Mouse (Mus musculus): Measurements from ENCODE around the gene Terf2. TPM values are rescaled to one million over a fixed set of nuclear protein-coding genes. Genes with fewer than 3 reads are reported as not detected.

Gene Terf2
- polyA plus RNA-seq, 1 experiment from 2014 or later, result 10.2 TPM

- Histone ChIP-seq H3K4me1 (ENCODE audit: control insufficient read depth, insufficient read depth, low read length) (no peaks in the 10 kb centered on the region), H3K9me3 (replicated peaks; ENCODE audit: control insufficient read depth, low read length) (no peaks in the 10 kb centered on the region), H3K9ac (ENCODE audit: low read length) (no peak overlapping the region), H3K4me2 (ENCODE audit: low read depth, low read length) (no peak overlapping the region), H3K4me3 (ENCODE audit: low read length) (no peak overlapping the region), H3K27me3 (ENCODE audit: control insufficient read depth, insufficient read depth, low read length) (no peaks in the 10 kb centered on the region), H3K36me3 (ENCODE audit: control insufficient read depth, insufficient read depth) (peaks cover 42% of the 10 kb centered on the region), H3K27ac (ENCODE audit: low read length) (no peak overlapping the region)
- ATAC-seq (replicated peaks; ENCODE audit: extremely low read depth, insufficient read depth, low FRiP score), result no peak
- 96% methylated on average over 17 of the region's 17 CpGs for WGBS
Observed at GRCm38 (mm10) chr8:107085358-107085757, 11.0 kb downstream of the Terf2 start.

GRCm38 (mm10) chr8:107076239-107076888 lies 20.0 kb downstream of the Terf2 start:
- no peak for ATAC-seq (replicated peaks; ENCODE audit: extremely low read depth, insufficient read depth, low FRiP score)
- Histone ChIP-seq H3K27me3 (ENCODE audit: control insufficient read depth, insufficient read depth, low read length) (no peaks in the 10 kb centered on the region), H3K9ac (ENCODE audit: low read length) (no peak overlapping the region), H3K9me3 (replicated peaks; ENCODE audit: control insufficient read depth, low read length) (no peaks in the 10 kb centered on the region), H3K36me3 (ENCODE audit: control insufficient read depth, insufficient read depth) (peaks cover 31% of the 10 kb centered on the region), H3K4me2 (ENCODE audit: low read depth, low read length) (no peak overlapping the region), H3K4me1 (ENCODE audit: control insufficient read depth, insufficient read depth, low read length) (no peaks in the 10 kb centered on the region), H3K27ac (ENCODE audit: low read length) (no peak overlapping the region), H3K4me3 (ENCODE audit: low read length) (no peak overlapping the region)
- WGBS, result 80% methylated on average over 7 of the region's 7 CpGs

- 84% methylated on average over 1 of the region's 1 CpGs for WGBS
- Histone ChIP-seq H3K4me3 (ENCODE audit: low read length) (no peak overlapping the region), H3K4me1 (ENCODE audit: control insufficient read depth, insufficient read depth, low read length) (no peaks in the 10 kb centered on the region), H3K9ac (ENCODE audit: low read length) (no peak overlapping the region), H3K27ac (ENCODE audit: low read length) (no peak overlapping the region), H3K27me3 (ENCODE audit: control insufficient read depth, insufficient read depth, low read length) (no peaks in the 10 kb centered on the region), H3K36me3 (ENCODE audit: control insufficient read depth, insufficient read depth) (peaks cover 40% of the 10 kb centered on the region), H3K4me2 (ENCODE audit: low read depth, low read length) (no peak overlapping the region), H3K9me3 (replicated peaks; ENCODE audit: control insufficient read depth, low read length) (no peaks in the 10 kb centered on the region)
- no peak for ATAC-seq (replicated peaks; ENCODE audit: extremely low read depth, insufficient read depth, low FRiP score)
Observed at GRCm38 (mm10) chr8:107074128-107074527, 22.2 kb downstream of the Terf2 start.

- 75% methylated on average over 4 of the region's 4 CpGs for WGBS
- peaks cover 40% of the 10 kb centered on the region for H3K36me3 ChIP-seq (ENCODE audit: control insufficient read depth, insufficient read depth)
- no peak overlapping the region for H3K27ac ChIP-seq (ENCODE audit: low read length)
- no peaks in the 10 kb centered on the region for H3K9me3 ChIP-seq (replicated peaks; ENCODE audit: control insufficient read depth, low read length)
- no peak overlapping the region for H3K4me2 ChIP-seq (ENCODE audit: low read depth, low read length)
- no peak overlapping the region for H3K9ac ChIP-seq (ENCODE audit: low read length)
- H3K4me3 ChIP-seq (ENCODE audit: low read length), result no peak overlapping the region
- H3K27me3 ChIP-seq (ENCODE audit: control insufficient read depth, insufficient read depth, low read length), result no peaks in the 10 kb centered on the region
- ATAC-seq (replicated peaks; ENCODE audit: extremely low read depth, insufficient read depth, low FRiP score), result no peak
- H3K4me1 ChIP-seq (ENCODE audit: control insufficient read depth, insufficient read depth, low read length), result no peaks in the 10 kb centered on the region
Observed at GRCm38 (mm10) chr8:107073706-107074105, 22.6 kb downstream of the Terf2 start.

DNA sequence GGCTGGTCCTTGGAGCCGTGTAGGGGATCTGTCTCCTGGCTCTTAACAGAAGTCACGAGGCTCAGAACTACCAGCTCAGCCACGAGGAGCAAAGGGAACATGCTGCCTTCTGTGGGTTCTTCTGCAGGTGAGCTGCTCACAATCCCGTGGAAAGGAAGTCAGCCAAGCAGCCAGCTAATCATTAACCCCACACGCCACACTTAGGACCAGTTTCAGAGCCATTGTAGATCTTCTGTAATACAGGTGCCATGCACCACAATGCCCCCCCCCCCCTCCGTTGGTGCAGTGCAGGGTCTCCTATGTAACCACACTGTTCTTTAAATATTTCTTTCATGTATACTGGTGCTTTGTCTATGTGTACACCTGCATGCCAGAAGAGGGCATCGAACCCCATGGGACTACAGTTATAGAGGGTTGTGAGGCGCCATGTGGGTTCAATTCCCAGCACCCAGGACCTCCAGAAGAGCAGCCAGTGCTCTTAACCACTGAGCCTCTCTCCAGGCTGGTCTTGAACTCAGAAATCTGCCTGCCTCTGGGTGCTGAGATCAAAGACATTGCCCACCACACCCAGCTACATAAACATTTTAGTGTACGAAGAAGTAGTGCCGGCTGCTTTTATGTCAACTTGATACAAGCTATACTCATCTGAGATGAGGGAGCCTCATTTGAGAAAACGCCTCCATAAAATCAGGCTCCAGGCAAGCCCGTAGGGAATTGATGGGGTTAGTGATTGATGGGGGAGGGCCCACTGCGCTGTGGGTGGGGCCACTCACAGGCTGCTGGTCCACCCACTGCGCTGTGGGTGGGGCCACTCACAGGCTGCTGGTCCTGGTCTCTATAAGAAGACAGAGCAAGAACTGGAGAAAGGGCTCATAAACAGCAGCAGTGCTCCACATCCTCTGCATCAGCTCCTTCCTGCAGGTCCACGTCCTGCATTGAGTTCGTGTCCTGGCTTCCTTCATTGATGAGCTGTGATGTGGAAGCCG lies 30.5 kb downstream of the Terf2 start, which contains the start of gene Tmed6:
TSS of gene Tmed6 (minus strand) at position 134 of the 986 bp plus-strand sequence.
- no peak within 1 kb of the TSS for H3K4me2 ChIP-seq (ENCODE audit: low read depth, low read length)
- peaks cover 11% of the 10 kb centered on the region for H3K36me3 ChIP-seq (ENCODE audit: control insufficient read depth, insufficient read depth)
- 57% methylated on average over 17 of the region's 17 CpGs for WGBS
- H3K4me3 ChIP-seq (ENCODE audit: low read length), result no peak within 1 kb of the TSS
- no peaks in the 10 kb centered on the region for H3K4me1 ChIP-seq (ENCODE audit: control insufficient read depth, insufficient read depth, low read length)
- no peaks in the 10 kb centered on the region for H3K27me3 ChIP-seq (ENCODE audit: control insufficient read depth, insufficient read depth, low read length)
- H3K9me3 ChIP-seq (replicated peaks; ENCODE audit: control insufficient read depth, low read length), result no peaks in the 10 kb centered on the region
- no peak within 1 kb of the TSS for H3K9ac ChIP-seq (ENCODE audit: low read length)
- no peak within 1 kb of the TSS for H3K27ac ChIP-seq (ENCODE audit: low read length)
- no peak for ATAC-seq (replicated peaks; ENCODE audit: extremely low read depth, insufficient read depth, low FRiP score)

GRCm38 (mm10) chr8:107062613-107063012 lies 33.7 kb downstream of the Terf2 start:
- Histone ChIP-seq H3K27me3 (ENCODE audit: control insufficient read depth, insufficient read depth, low read length) (no peaks in the 10 kb centered on the region), H3K4me1 (ENCODE audit: control insufficient read depth, insufficient read depth, low read length) (peaks cover 3% of the 10 kb centered on the region; the same call in 1 of the 2 replicates), H3K4me2 (ENCODE audit: low read depth, low read length) (no peak overlapping the region), H3K9ac (ENCODE audit: low read length) (no peak overlapping the region), H3K27ac (ENCODE audit: low read length) (no peak overlapping the region), H3K36me3 (ENCODE audit: control insufficient read depth, insufficient read depth) (peaks cover 10% of the 10 kb centered on the region), H3K9me3 (replicated peaks; ENCODE audit: control insufficient read depth, low read length) (no peaks in the 10 kb centered on the region), H3K4me3 (ENCODE audit: low read length) (no peak overlapping the region)
- ATAC-seq (replicated peaks; ENCODE audit: extremely low read depth, insufficient read depth, low FRiP score), result no peak
- WGBS, result 86% methylated on average over 1 of the region's 1 CpGs

DNA sequence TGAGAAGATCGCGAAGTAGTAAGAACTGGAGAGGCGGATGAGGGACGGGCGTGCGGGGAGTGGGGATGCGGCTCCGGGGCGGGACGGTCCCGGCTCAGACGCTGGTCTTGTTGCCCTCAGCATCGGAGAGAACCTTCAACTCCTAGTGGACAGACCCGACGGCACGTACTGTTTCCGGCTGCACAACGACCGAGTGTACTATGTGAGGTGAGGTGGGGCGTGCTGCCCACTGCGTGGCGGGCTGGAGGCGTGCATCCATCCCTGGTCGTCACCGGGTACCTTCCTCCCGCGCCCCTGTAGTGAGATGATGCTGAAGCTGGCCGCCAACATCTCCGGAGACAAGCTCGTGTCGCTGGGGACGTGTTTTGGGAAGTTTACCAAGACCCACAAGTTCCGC lies 39.4 kb downstream of the Terf2 start:
- ATAC-seq (replicated peaks; ENCODE audit: extremely low read depth, insufficient read depth, low FRiP score), result peak; percentile 16
- Histone ChIP-seq H3K36me3 (ENCODE audit: control insufficient read depth, insufficient read depth) (peaks cover 26% of the 10 kb centered on the region), H3K4me3 (ENCODE audit: low read length) (peak overlapping the region; percentile 99), H3K9me3 (replicated peaks; ENCODE audit: control insufficient read depth, low read length) (no peaks in the 10 kb centered on the region), H3K9ac (ENCODE audit: low read length) (peak overlapping the region; percentile 86), H3K4me1 (ENCODE audit: control insufficient read depth, insufficient read depth, low read length) (peaks cover 17% of the 10 kb centered on the region), H3K27ac (ENCODE audit: low read length) (peak overlapping the region; percentile 43; the same call in 1 of the 2 replicates), H3K4me2 (ENCODE audit: low read depth, low read length) (peak overlapping the region; percentile 96), H3K27me3 (ENCODE audit: control insufficient read depth, insufficient read depth, low read length) (no peaks in the 10 kb centered on the region)
- WGBS, result under 1% methylated on average over 33 of the region's 33 CpGs

DNA sequence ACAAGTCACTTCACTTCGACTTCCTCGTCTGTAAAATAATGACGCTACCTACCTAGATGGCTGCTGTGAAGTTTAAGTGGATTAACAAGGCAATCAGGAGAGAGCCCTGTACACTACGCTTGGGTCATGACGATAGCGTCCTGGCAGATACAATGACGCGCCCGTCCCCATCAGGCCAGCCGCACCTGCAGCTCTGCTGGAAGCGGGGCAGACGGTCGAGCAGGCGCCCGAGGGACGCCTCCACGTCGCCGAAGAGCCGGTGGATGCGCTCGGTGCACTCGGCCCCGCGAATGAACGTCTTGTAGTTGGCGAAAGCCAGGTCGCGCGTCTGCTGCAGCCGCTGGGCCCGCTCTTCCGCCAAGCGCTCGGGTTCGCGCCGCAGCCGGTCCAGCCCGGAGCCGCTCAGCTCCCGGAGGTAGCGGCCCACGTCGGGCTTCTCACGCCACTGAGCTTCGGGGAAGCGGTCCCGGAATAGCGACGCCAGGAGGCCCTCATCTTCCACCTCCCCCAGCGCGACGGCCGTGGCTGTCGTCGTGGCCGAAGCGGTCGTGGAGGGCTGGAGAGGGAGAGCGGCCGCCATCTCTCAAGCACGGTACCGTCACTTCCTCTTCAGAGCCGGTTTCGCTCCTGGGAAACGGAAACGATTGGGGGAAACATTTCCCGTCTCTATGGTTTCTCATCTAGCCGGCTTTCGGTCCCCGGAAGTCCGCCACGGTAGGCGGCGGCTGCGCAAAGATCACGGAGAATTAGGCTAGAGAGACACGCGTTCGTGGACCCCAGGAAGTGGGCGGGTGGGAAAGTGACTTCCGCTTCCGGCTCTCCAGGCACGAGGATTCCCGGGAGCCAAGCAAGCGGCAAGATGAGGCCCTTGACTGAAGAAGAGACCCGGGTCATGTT lies 40.0 kb downstream of the Terf2 start, which contains the start of the genes Cog8 and Nip7:
TSS of gene Cog8 (minus strand) at position 614 of the 897 bp plus-strand sequence.
TSS of gene Nip7 (plus strand) at position 802 of the 897 bp plus-strand sequence.
- ATAC-seq (replicated peaks; ENCODE audit: extremely low read depth, insufficient read depth, low FRiP score), result peak; percentile 95
- peak within 1 kb of the TSS; percentile 83 for H3K27ac ChIP-seq (ENCODE audit: low read length)
- no peaks in the 10 kb centered on the region for H3K9me3 ChIP-seq (replicated peaks; ENCODE audit: control insufficient read depth, low read length)
- H3K27me3 ChIP-seq (ENCODE audit: control insufficient read depth, insufficient read depth, low read length), result no peaks in the 10 kb centered on the region
- WGBS, result under 1% methylated on average over 88 of the region's 88 CpGs
- peaks cover 32% of the 10 kb centered on the region for H3K36me3 ChIP-seq (ENCODE audit: control insufficient read depth, insufficient read depth)
- peak within 1 kb of the TSS; percentile 99 for H3K4me3 ChIP-seq (ENCODE audit: low read length)
- peak within 1 kb of the TSS; percentile 96 for H3K4me2 ChIP-seq (ENCODE audit: low read depth, low read length)
- peaks cover 17% of the 10 kb centered on the region for H3K4me1 ChIP-seq (ENCODE audit: control insufficient read depth, insufficient read depth, low read length)
- peak within 1 kb of the TSS; percentile 95 for H3K9ac ChIP-seq (ENCODE audit: low read length)

All from heart, embryonic 16.5 days (tissue).